Mouse (Mus musculus): ENCODE results near the gene Srgn. TPM values are rescaled to one million over a fixed set of nuclear protein-coding genes. Genes with fewer than 3 reads are reported as not detected.

The Srgn gene
- polyA plus RNA-seq, 1 experiment from 2014 or later: 54.1 TPM

DNA sequence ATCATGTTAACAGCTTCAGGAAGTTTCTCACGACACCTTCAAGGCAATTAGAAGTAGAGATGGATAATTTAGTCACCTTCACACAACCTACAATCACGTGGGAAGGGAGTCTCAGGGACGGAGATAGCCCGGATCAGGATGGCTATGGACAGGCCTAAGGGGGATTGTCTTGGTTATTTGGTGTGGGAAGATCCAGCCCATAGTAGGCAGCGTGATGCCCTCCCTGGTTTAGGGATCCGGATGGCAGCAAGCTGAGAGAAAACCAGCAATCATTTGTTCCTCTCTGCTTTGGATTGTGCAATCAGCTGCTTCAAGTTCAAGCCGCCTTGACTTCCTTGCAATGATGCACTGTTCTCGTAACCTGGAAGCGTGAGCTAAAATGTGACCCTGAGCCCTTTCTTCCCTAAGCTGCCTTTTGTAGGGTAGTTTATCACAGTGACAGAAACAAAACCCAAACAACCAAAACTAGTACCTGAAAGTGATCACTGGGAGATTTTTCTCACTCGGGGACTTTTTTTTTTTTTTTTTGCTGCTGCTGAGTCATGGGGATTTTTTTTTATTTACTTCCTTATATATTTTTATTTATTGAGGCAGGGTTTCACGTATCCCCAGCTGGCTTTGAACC, 18.1 kb downstream of the Srgn start:
- no peak for ATAC-seq (ENCODE audit: low read depth)
- Histone ChIP-seq H3K4me2 (ENCODE audit: low read depth, low read length) (peak overlapping the region; percentile 61; the same call in 1 of the 2 replicates), H3K4me3 (ENCODE audit: low read length) (no peak overlapping the region), H3K4me1 (replicated peaks; ENCODE audit: control insufficient read depth, insufficient read depth, low read length) (peaks cover 6% of the 10 kb centered on the region; the same call in 1 of the 2 replicates), H3K9ac (ENCODE audit: low read length) (no peak overlapping the region), H3K27ac (ENCODE audit: low read length) (peak overlapping the region; percentile 30; the same call in 1 of the 2 replicates), H3K9me3 (ENCODE audit: control insufficient read depth, low read length) (no peaks in the 10 kb centered on the region), H3K36me3 (ENCODE audit: control insufficient read depth, insufficient read depth, low read length) (no peaks in the 10 kb centered on the region), H3K27me3 (ENCODE audit: control insufficient read depth, insufficient read depth, low read depth, low read length) (no peaks in the 10 kb centered on the region)
- WGBS: 55% methylated on average over 11 of the region's 11 CpGs

DNA sequence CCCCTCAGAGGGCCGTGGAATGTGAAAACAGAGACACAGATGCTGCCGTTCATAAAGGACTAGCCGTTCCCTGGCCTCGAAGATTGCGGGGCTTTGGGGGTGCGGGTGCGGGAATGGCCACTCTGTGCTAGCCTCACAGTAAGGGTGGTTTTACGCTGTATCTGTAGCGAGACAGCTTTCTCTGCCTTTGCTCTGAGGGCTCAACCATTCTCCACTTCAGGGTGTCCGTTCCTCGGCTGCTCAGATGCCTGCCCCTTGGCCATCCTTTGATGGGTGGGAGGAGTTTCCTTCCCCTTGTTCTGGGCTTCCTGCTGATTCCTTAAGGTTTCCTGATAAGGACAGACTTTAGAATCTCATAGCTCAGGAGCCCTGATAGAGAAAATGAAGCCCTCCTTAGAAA, 18.8 kb downstream of the Srgn start:
- H3K36me3 ChIP-seq (ENCODE audit: control insufficient read depth, insufficient read depth, low read length): no peaks in the 10 kb centered on the region
- peaks cover 6% of the 10 kb centered on the region; the same call in 1 of the 2 replicates for H3K4me1 ChIP-seq (replicated peaks; ENCODE audit: control insufficient read depth, insufficient read depth, low read length)
- no peaks in the 10 kb centered on the region for H3K27me3 ChIP-seq (ENCODE audit: control insufficient read depth, insufficient read depth, low read depth, low read length)
- no peaks in the 10 kb centered on the region for H3K9me3 ChIP-seq (ENCODE audit: control insufficient read depth, low read length)
- peak; percentile 47; the same call in 1 of the 2 replicates for ATAC-seq (ENCODE audit: low read depth)
- peak overlapping the region; percentile 76 for H3K27ac ChIP-seq (ENCODE audit: low read length)
- H3K9ac ChIP-seq (ENCODE audit: low read length): peak overlapping the region; percentile 41; the same call in 1 of the 2 replicates
- H3K4me3 ChIP-seq (ENCODE audit: low read length): peak overlapping the region; percentile 36
- 2% methylated on average over 11 of the region's 11 CpGs for WGBS
- peak overlapping the region; percentile 61 for H3K4me2 ChIP-seq (ENCODE audit: low read depth, low read length)

DNA sequence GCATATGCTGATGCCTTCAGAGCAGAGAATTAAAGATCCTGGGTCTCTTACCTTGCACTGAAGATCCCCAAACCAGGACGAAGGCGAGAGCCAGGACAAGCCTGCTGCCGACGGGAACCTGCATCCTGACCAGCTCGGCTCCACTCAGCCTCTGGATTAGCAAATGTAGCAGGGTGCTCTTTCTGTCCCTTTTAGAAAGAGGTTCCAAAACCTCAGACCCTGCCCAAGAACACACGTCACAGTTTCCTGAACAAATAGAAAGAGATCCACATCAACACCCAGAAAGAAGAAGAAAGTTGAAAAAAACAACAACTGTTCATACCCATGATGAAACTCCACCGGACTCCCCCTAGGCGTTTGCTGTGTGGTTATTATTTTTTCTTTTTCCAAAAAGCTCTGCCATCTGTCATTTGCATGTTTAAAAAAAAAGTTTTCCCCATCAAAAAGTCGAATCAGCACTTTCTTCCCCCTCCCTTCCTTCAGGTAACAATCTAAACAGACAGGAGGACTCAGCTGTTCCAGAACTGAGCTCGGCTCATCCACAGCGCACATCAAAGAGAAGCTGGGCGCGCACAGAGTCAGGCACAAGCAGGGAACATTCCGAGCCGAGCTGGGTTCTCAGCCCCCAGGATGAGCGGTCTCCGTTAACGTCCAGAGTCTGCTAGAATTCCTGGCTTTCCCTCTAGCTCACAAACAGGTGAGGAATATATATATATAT, 19.5 kb downstream of the Srgn start:
- Histone ChIP-seq H3K4me3 (ENCODE audit: low read length) (peak overlapping the region; percentile 36), H3K9ac (ENCODE audit: low read length) (peak overlapping the region; percentile 41; the same call in 1 of the 2 replicates), H3K9me3 (ENCODE audit: control insufficient read depth, low read length) (no peaks in the 10 kb centered on the region), H3K36me3 (ENCODE audit: control insufficient read depth, insufficient read depth, low read length) (no peaks in the 10 kb centered on the region), H3K27ac (ENCODE audit: low read length) (peak overlapping the region; percentile 76), H3K4me1 (replicated peaks; ENCODE audit: control insufficient read depth, insufficient read depth, low read length) (peaks cover 6% of the 10 kb centered on the region; the same call in 1 of the 2 replicates), H3K4me2 (ENCODE audit: low read depth, low read length) (peak overlapping the region; percentile 61), H3K27me3 (ENCODE audit: control insufficient read depth, insufficient read depth, low read depth, low read length) (no peaks in the 10 kb centered on the region)
- ATAC-seq (ENCODE audit: low read depth): peak; percentile 47; the same call in 1 of the 2 replicates
- 7% methylated on average over 18 of the region's 18 CpGs for WGBS

DNA sequence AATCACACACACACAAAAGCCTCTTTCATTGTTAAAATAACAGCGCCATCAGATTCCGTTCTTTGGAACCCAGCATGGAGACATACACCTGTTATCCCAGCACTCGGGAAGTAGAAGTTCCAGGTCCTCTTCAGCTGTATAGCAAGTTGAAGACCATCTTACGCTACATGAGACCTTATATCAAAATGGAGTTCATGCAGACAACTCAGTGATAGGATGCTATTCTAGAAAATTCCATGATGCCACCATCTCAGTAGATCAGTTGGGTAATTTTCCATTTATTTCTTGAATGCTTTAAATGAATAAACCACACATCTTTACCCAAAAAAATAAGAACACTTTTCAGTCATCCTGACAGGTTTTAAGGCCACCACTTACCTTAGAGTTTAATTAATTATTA, 20.2 kb downstream of the Srgn start:
- H3K27me3 ChIP-seq (ENCODE audit: control insufficient read depth, insufficient read depth, low read depth, low read length): no peaks in the 10 kb centered on the region
- no peaks in the 10 kb centered on the region for H3K9me3 ChIP-seq (ENCODE audit: control insufficient read depth, low read length)
- H3K4me1 ChIP-seq (replicated peaks; ENCODE audit: control insufficient read depth, insufficient read depth, low read length): peaks cover 6% of the 10 kb centered on the region; the same call in 1 of the 2 replicates
- H3K27ac ChIP-seq (ENCODE audit: low read length): no peak overlapping the region
- no peak overlapping the region for H3K9ac ChIP-seq (ENCODE audit: low read length)
- no peak overlapping the region for H3K4me3 ChIP-seq (ENCODE audit: low read length)
- WGBS: 76% methylated on average over 4 of the region's 4 CpGs
- H3K4me2 ChIP-seq (ENCODE audit: low read depth, low read length): no peak overlapping the region
- ATAC-seq (ENCODE audit: low read depth): no peak
- H3K36me3 ChIP-seq (ENCODE audit: control insufficient read depth, insufficient read depth, low read length): no peaks in the 10 kb centered on the region

DNA sequence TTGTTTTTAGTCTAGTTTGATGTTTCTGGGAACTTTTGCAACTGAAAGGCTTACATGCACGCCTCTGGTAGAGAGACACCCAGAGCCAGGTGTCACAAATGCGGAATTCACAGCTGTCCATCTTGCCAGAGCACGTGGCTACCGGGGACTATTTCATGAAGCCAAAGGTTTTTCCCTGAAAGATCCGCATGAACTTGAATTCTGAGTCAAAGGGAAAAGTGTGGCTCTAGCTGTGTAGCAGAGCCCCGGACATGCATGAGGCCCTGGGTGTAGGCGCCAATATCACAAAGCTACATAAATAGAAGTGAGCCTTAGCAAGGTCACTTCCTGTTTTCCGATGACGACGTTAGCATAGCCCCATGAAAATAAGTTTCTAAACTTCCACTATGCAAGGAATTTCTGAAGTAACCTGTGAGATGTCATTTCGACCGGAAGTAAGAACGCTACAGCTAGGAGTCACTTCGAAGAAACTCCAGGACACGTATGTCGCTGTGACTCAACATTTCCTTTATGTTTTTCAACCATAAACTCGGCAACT, 21.2 kb downstream of the Srgn start:
- Histone ChIP-seq H3K4me2 (ENCODE audit: low read depth, low read length) (no peak overlapping the region), H3K9ac (ENCODE audit: low read length) (no peak overlapping the region), H3K27me3 (ENCODE audit: control insufficient read depth, insufficient read depth, low read depth, low read length) (no peaks in the 10 kb centered on the region), H3K4me3 (ENCODE audit: low read length) (no peak overlapping the region), H3K4me1 (replicated peaks; ENCODE audit: control insufficient read depth, insufficient read depth, low read length) (peaks cover 6% of the 10 kb centered on the region; the same call in 1 of the 2 replicates), H3K36me3 (ENCODE audit: control insufficient read depth, insufficient read depth, low read length) (no peaks in the 10 kb centered on the region), H3K27ac (ENCODE audit: low read length) (no peak overlapping the region), H3K9me3 (ENCODE audit: control insufficient read depth, low read length) (no peaks in the 10 kb centered on the region)
- no peak for ATAC-seq (ENCODE audit: low read depth)
- WGBS: 66% methylated on average over 17 of the region's 17 CpGs

DNA sequence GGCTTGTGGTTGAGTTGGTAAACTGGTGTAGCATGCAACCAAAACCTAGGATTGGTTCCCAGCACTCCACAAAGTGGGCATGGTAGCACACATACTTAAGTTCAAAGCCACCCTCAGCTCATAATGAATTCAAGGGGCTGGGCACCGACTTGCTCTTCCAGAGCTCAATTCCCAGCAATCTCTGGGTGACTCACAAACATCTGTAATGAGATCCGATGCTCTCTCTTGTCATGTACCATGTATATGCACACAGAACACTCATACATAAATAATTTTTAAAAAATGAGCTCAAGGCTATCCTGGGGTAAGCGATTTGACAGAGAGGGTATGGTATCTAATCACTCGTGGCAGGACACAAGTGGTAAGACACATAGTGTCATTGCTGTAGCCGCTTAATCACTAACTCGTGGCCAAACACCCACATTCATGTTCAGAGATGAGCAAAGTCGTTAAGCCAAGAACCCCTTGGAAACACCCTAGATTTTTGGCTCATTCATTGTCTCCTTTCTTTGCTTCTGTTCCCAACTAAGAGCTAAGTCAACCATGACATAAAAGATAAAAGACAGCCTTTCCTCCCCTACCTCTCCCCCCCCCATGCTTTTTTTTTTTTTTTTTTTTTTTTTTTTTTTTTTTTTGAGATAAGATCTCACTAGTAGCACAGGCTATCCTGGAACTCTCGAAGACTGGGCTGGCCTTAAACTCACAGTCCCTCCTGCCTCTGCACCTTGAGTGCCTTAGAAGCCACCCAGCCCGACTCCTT, 21.8 kb downstream of the Srgn start:
- H3K27ac ChIP-seq (ENCODE audit: low read length): no peak overlapping the region
- H3K36me3 ChIP-seq (ENCODE audit: control insufficient read depth, insufficient read depth, low read length): no peaks in the 10 kb centered on the region
- H3K9me3 ChIP-seq (ENCODE audit: control insufficient read depth, low read length): no peaks in the 10 kb centered on the region
- no peak overlapping the region for H3K4me3 ChIP-seq (ENCODE audit: low read length)
- H3K4me1 ChIP-seq (replicated peaks; ENCODE audit: control insufficient read depth, insufficient read depth, low read length): peaks cover 6% of the 10 kb centered on the region; the same call in 1 of the 2 replicates
- H3K9ac ChIP-seq (ENCODE audit: low read length): no peak overlapping the region
- no peaks in the 10 kb centered on the region for H3K27me3 ChIP-seq (ENCODE audit: control insufficient read depth, insufficient read depth, low read depth, low read length)
- WGBS: 72% methylated on average over 9 of the region's 9 CpGs
- H3K4me2 ChIP-seq (ENCODE audit: low read depth, low read length): no peak overlapping the region
- ATAC-seq (ENCODE audit: low read depth): no peak

DNA sequence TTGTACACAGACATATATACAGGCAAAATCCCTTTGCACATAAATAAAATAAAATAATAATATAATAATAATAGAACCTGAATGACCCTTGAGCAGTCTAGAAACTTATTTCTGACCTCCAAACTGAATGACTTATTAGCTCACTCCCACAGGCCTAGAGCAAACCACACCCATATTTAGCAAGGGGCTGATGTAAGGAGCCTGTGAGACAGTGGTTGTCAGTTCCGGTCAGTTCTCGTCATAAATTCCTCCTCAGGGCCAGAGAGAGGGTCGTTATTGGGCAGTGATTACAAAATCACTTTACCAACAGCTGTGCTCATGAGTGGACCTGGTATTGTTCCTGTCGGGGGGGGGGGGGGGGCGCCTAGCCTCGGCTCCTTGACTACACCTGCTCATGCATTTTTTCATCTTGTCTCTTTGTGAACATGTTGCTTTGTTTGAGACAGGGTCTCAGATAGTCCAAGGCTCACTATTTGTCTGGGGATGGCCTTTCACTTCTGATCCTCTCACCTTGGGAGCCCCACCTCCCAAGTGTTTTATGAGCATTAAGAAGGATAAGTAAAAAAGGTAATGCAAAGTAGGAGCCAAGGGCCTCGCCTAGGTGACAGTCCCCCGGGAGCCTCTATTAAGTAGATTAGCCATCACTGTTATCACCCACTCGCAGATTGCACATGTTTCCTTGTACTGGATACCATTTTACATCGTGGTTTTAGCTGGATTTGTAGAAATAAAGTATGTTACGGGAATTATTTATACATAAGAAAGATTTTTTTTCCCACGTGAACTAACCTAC, 23.2 kb downstream of the Srgn start:
- no peaks in the 10 kb centered on the region for H3K36me3 ChIP-seq (ENCODE audit: control insufficient read depth, insufficient read depth, low read length)
- no peak overlapping the region for H3K4me2 ChIP-seq (ENCODE audit: low read depth, low read length)
- H3K9ac ChIP-seq (ENCODE audit: low read length): no peak overlapping the region
- H3K27me3 ChIP-seq (ENCODE audit: control insufficient read depth, insufficient read depth, low read depth, low read length): no peaks in the 10 kb centered on the region
- peaks cover 6% of the 10 kb centered on the region; the same call in 1 of the 2 replicates for H3K4me1 ChIP-seq (replicated peaks; ENCODE audit: control insufficient read depth, insufficient read depth, low read length)
- H3K9me3 ChIP-seq (ENCODE audit: control insufficient read depth, low read length): no peaks in the 10 kb centered on the region
- 61% methylated on average over 12 of the region's 12 CpGs for WGBS
- H3K27ac ChIP-seq (ENCODE audit: low read length): no peak overlapping the region
- ATAC-seq (ENCODE audit: low read depth): no peak
- no peak overlapping the region for H3K4me3 ChIP-seq (ENCODE audit: low read length)

DNA sequence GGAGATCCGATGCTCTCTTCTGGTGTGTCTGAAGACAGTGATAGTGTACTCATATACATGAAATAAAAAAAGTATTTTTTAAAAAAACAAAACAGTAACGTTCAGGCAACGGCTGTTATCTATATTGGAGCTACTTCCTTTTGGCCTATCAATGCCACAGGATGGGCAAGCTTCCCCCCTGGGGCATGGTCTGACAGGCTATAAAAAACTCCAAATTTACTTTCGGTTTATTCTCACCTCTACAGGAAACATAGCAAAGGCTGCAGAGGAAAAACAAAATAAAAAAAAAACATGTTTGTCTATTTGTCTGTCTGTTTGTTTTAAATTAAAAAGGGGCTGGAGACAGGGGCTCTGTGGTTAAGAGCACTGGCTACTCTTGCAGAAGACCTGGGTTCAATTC, 23.9 kb downstream of the Srgn start:
- no peak overlapping the region for H3K4me3 ChIP-seq (ENCODE audit: low read length)
- H3K36me3 ChIP-seq (ENCODE audit: control insufficient read depth, insufficient read depth, low read length): no peaks in the 10 kb centered on the region
- ATAC-seq (ENCODE audit: low read depth): no peak
- peaks cover 6% of the 10 kb centered on the region; the same call in 1 of the 2 replicates for H3K4me1 ChIP-seq (replicated peaks; ENCODE audit: control insufficient read depth, insufficient read depth, low read length)
- H3K4me2 ChIP-seq (ENCODE audit: low read depth, low read length): no peak overlapping the region
- H3K9me3 ChIP-seq (ENCODE audit: control insufficient read depth, low read length): no peaks in the 10 kb centered on the region
- H3K27me3 ChIP-seq (ENCODE audit: control insufficient read depth, insufficient read depth, low read depth, low read length): no peaks in the 10 kb centered on the region
- no peak overlapping the region for H3K27ac ChIP-seq (ENCODE audit: low read length)
- WGBS: 44% methylated on average over 4 of the region's 4 CpGs
- no peak overlapping the region for H3K9ac ChIP-seq (ENCODE audit: low read length)
